Mouse (Mus musculus) cerebellum, postnatal 36 days (tissue): ENCODE results near the gene Lipc.

Experiments
- DNase-seq, 2 experiments: peaks; one replicate each; pipeline ENCODE4 v3.0.0; 2021 to 2022; ENCODE audit warnings: mixed read lengths in 2 of 2

Lipc gene

GRCm38 (mm10) chr9:70812551-70812950 is 139.5 kb downstream of the Lipc start:
- DNase-seq, result no peak

DNA sequence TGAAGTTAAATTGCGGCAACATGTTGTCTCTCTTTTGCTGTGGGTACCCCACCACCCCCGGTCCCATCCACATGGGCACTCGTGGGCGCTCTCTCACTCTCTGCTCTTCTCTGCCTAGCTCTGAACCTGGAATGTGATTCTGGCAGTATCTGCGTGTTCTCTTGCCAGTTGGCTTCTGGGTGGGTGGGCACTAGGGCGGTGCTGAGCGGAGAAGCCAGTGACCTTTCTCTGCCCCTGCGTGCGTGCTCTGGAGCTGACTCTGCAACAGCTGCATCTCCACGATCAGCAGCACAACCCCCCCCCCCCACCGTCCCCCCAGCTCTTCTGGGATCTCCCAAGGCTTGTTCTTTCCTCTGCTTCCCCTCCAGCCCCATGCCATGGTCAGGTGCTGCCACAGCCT is 144.3 kb downstream of the Lipc start:
- no peak for DNase-seq

DNA sequence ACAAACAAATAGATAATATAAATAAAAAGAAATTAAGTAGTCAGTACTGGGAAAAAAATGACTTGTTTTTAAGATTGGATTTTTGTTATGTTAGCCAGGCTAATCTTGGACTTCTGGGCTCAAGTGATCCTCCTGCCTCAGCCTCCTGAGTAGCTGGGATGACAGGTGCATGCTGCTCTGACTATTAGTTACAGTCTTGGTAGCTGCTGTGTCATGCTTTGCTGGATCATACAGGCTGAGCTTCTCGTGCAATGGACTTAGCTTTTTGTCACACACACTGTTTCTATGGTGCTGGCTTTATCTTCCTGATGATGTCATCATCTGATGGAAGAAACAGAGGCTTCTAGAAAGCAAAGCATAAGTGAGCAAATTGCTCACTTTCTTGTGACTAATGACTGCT is 146.0 kb downstream of the Lipc start:
- no peak for DNase-seq

DNA sequence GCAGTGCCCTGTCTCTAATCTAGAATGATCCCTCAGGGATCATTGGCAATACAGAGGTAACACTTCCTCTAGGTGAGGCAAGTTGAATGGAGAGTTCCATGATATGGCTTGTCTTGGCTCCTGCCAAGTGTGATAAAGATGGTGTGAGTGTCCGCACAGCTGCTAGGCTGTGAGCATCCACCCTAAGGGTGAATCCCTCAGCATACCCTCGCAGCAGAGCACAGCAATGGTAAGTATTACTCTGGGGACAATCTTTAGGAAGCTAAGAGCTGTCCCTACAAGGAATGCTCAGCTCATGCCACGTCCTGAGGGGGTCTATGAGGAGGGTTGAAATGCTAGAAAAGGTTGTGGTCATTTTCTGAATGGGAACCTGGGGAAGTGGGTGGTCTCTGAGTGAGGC is 149.2 kb downstream of the Lipc start:
- no peak for DNase-seq

DNA sequence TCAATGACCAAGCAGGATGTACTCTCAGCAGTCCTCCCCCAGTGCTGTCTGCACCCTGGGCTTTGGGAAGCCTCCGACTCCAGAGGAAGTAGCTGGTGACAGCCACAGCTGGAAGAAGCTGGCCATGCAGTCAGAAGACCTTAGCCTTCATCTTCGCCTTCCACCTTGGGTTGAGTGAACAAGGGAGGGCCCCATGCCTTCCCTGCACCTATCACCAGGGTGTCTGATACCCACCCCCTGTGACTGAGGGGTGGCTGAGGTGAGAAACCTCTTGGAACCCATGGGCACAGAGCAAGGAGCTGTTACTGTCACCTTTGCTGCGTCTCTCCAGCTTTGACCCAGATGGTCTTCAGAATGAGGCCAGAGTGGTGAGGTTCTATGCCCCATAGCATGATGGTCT is 150.3 kb downstream of the Lipc start:
- no peak for DNase-seq

GRCm38 (mm10) chr9:70800588-70801315 is 151.3 kb downstream of the Lipc start:
- no peak for DNase-seq

DNA sequence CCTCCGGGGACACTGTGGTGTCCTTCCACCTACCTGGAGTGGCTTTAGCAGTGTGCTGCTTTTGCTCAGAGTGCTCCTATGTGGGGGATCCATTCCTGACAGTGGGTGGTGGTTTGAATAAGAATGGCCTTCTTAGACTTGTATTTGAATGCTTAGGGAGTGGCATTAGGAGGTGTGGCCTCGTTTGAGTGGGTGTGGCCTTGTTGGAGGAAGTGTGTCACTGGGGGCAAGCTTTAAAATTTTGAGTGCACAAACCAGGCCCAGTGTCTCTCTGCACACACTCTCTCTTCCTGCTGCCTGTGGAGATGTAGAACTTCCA is 156.6 kb downstream of the Lipc start:
- DNase-seq, result no peak

GRCm38 (mm10) chr9:70794643-70795438 is 157.2 kb downstream of the Lipc start:
- no peak for DNase-seq

- no peak for DNase-seq
Measured at GRCm38 (mm10) chr9:70790621-70791020, 161.4 kb downstream of the Lipc start.

- no peak for DNase-seq
Measured at GRCm38 (mm10) chr9:70788705-70789104, 163.3 kb downstream of the Lipc start.

- peak; percentile 17 to 31 for DNase-seq
Measured at GRCm38 (mm10) chr9:70782191-70782590, 169.8 kb downstream of the Lipc start.

- no peak for DNase-seq
Measured at GRCm38 (mm10) chr9:70775517-70775916, 176.5 kb downstream of the Lipc start.

GRCm38 (mm10) chr9:70760974-70761373 is 191.1 kb downstream of the Lipc start:
- DNase-seq, result no peak

GRCm38 (mm10) chr9:70751504-70752222 is 200.4 kb downstream of the Lipc start:
- DNase-seq, result no peak
